Mouse (Mus musculus): ENCODE measurements around the gene Mrgprb5. TPM values are rescaled to one million over a fixed set of nuclear protein-coding genes. Genes with fewer than 3 reads are reported as not detected.
"Not testable (repeated sequence)": the region's sequence is repeated elsewhere in the genome, so short reads cannot be mapped to it uniquely, and the experiment has no call there.

Mrgprb5 gene
- not detected for polyA plus RNA-seq (2017; shearing (Covaris generic))

GRCm38 (mm10) chr7:48168919-48169318, at the start of gene Mrgprb5:
Gene Mrgprb5 (minus strand): TSS chr7:48169019.
- ATAC-seq, result no peak

GRCm38 (mm10) chr7:48199188-48199587, 30.4 kb upstream of the Mrgprb5 start, which contains the start of gene Mrgprb4:
Gene Mrgprb4 (minus strand): TSS chr7:48199288.
- ATAC-seq, result no peak

GRCm38 (mm10) chr7:48167471-48167870, 1.3 kb downstream of the Mrgprb5 start:
- ATAC-seq, result no peak

GRCm38 (mm10) chr7:48138248-48138702, 30.5 kb downstream of the Mrgprb5 start:
- ATAC-seq, result peak; percentile 25

GRCm38 (mm10) chr7:48137216-48138077, 31.4 kb downstream of the Mrgprb5 start:
- ATAC-seq, result peak; percentile 81

- ATAC-seq, result no peak
These were observed 36.1 kb downstream of the Mrgprb5 start for GRCm38 (mm10) chr7:48132674-48133073.

- not testable (repeated sequence) for ATAC-seq
These were observed 36.6 kb downstream of the Mrgprb5 start for GRCm38 (mm10) chr7:48132247-48132646.

GRCm38 (mm10) chr7:48131820-48132219, 37.0 kb downstream of the Mrgprb5 start:
- ATAC-seq, result not testable (repeated sequence)

GRCm38 (mm10) chr7:48123806-48124205, 45.0 kb downstream of the Mrgprb5 start:
- no peak for ATAC-seq

Other genes with a start within 250 kb of the Mrgprb5 start
- gene Mrgpra4, start 186.9 kb downstream of the Mrgprb5 start, polyA plus RNA-seq (2017; shearing (Covaris generic)), result not detected
- gene Mrgprx1, start 141.4 kb downstream of the Mrgprb5 start, polyA plus RNA-seq (2017; shearing (Covaris generic)), result not detected
- gene Mrgprb4, start 30.3 kb upstream of the Mrgprb5 start, polyA plus RNA-seq (2017; shearing (Covaris generic)), result not detected
- gene Mrgprb8, start 219.5 kb upstream of the Mrgprb5 start, polyA plus RNA-seq (2017; shearing (Covaris generic)), result not detected

Measured in inflammation-experienced regulatory T-cells, adult 6 months (primary cell).